Mouse (Mus musculus): ENCODE data around the gene Bloc1s3. TPM values are rescaled to one million over a fixed set of nuclear protein-coding genes. Genes with fewer than 3 reads are reported as not detected.
"Not testable (repeated sequence)": the region's sequence is repeated elsewhere in the genome, so short reads cannot be mapped to it uniquely, and the experiment has no call there.

Bloc1s3 gene
- polyA plus RNA-seq, 1 experiment from 2014 or later = 4.6 TPM

DNA sequence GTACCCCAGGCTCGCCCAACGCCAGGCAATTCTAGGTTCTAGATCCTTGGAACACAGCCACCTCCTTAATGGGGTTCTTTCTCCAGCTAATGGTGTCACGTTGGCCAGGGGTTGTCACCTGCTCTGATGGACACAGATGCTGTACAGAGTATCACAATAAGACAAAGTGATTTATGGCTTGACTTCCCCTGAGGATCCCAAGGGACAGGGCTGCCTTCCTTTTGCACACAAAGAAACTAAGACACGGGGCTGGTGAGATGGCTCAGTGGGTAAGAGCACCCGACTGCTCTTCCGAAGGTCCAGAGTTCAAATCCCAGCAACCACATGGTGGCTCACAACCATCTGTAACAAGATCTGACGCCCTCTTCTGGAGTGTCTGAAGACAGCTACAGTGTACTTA is 3.8 kb upstream of the Bloc1s3 start:
- not testable (repeated sequence) for H3K27ac ChIP-seq; H3K9ac ChIP-seq; H3K27me3 ChIP-seq (replicated peaks); H3K9me3 ChIP-seq; H3K36me3 ChIP-seq; H3K4me3 ChIP-seq; ATAC-seq (ENCODE audit: low FRiP score, low read depth); H3K4me2 ChIP-seq (replicated peaks)
- peaks cover 11% of the 10 kb centered on the region for H3K4me1 ChIP-seq
- WGBS = 78% methylated on average over 7 of the region's 7 CpGs

DNA sequence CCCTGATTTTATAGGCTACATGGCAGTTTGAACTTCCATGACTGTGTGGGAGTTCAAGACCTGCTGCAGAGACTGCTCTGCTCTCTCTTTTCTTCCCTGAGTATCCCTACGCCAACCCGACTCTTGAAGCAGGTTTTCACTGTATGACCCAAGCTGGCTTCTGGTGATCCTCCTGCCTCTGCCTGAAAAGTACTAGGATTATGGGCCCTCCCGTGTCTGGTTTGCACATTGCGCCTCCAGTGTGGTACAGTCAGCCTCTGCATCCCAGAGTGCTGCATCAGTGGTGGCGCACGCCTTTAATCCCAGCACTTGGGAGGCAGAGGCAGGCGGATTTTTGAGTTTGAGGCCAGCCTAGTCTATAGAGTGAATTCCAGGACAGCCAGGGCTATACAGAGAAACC is 1.6 kb upstream of the Bloc1s3 start:
- peak overlapping the region; percentile 91 for H3K4me2 ChIP-seq (replicated peaks)
- H3K27ac ChIP-seq = no peak overlapping the region
- no peak overlapping the region for H3K9ac ChIP-seq
- no peak for ATAC-seq (ENCODE audit: low FRiP score, low read depth)
- no peak overlapping the region for H3K4me3 ChIP-seq
- 96% methylated on average over 7 of the region's 7 CpGs for WGBS
- H3K4me1 ChIP-seq = peaks cover 17% of the 10 kb centered on the region
- H3K36me3 ChIP-seq = no peaks in the 10 kb centered on the region
- H3K27me3 ChIP-seq (replicated peaks) = no peaks in the 10 kb centered on the region; the same call in 1 of the 2 replicates
- H3K9me3 ChIP-seq = no peaks in the 10 kb centered on the region

DNA sequence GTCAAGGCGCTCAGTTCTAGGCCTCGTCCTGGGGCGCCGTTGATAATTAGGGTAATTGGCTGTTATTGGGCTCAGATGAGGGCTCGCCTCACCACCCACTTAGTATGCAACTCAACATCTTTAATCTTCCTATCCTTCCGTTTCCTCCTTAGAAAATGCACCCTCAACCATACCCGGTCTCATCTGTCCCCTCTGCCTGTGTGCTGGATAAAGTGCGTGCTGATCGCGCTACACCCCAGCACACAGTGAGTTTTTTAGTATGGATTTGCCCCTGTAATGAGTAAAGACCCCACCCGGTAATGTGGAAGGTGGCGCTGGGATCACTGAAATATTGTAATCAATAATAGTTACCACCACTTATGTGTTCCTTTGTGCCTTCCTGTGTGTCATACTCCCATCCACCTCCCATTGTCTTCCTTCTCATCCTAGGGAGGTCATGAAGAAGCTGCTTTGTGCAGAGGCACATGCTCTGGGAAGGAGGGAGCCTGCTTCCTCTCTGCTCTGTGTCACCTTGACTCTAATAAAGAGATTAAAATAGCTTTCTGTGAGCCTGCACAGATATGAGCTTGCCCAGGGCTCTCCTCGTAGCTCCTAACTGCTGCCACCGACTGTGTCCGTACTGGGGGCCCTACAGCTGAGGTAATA is 879 bp upstream of the Bloc1s3 start:
- peak; percentile 19 for ATAC-seq (ENCODE audit: low FRiP score, low read depth)
- Histone ChIP-seq H3K36me3 (no peaks in the 10 kb centered on the region), H3K4me1 (peaks cover 17% of the 10 kb centered on the region), H3K4me2 (replicated peaks) (peak overlapping the region; percentile 91), H3K4me3 (peak overlapping the region; percentile 76), H3K9me3 (no peaks in the 10 kb centered on the region), H3K9ac (peak overlapping the region; percentile 86), H3K27me3 (replicated peaks) (no peaks in the 10 kb centered on the region), H3K27ac (0 out of 2 replicates have a peak overlapping the region, but pooled peaks have one; percentile 38)
- WGBS = 10% methylated on average over 15 of the region's 15 CpGs

DNA sequence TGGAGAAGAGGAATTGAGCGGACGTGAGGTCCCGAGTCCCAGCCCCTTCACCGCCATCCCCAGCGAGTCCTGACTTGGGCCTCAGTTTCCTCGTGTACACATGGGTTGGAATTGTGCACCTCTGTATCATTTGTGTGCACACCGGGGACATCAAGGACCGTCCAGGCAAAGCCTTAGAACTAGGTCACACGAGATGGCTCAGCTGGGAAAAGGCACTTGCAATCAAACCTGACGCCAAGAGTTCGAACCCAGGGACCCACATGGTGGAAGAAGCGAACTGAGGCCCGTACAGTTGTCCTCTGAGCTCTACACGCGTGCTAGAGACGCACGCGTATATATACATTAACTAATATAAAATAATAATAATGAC is 570 bp downstream of the Bloc1s3 start:
- 7% methylated on average over 18 of the region's 18 CpGs for WGBS
- H3K27ac ChIP-seq = no peak overlapping the region
- peak overlapping the region; percentile 76 for H3K4me3 ChIP-seq
- H3K27me3 ChIP-seq (replicated peaks) = no peaks in the 10 kb centered on the region
- peak overlapping the region; percentile 75 for H3K9ac ChIP-seq
- H3K36me3 ChIP-seq = no peaks in the 10 kb centered on the region
- H3K4me1 ChIP-seq = peaks cover 17% of the 10 kb centered on the region
- peak overlapping the region; percentile 91 for H3K4me2 ChIP-seq (replicated peaks)
- no peak; the same call in 1 of the 2 replicates for ATAC-seq (ENCODE audit: low FRiP score, low read depth)
- no peaks in the 10 kb centered on the region for H3K9me3 ChIP-seq

DNA sequence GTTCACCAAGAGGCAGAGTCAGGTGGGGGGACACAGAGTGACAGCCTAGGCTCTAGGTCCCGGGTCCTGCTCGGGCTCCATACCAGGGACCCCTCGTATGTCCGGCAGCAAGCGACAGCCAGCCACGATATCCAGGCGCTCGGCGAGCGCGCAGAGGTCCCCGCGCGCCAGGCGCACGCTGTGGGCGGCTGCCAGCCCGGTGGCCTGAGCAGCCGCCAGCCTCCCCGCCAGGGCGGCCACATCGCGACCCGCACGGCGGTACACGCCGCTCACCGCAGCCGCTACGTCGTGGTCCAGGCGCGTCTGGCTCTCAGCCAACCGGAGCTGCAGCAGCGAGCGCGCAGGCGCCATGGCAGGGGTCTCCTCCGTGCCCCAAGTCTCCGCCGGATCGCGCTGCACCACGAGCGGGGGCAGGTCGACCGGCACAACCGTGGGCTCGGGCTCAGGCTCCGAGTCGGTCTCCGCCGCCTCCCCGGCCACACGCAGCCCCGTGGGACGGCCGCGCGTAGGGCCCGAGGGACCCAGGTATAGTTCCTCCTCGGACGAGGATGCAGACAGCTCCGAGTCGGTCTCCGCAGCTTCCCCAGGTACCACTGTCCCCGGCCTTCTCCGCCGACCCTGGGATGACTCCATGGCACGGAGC is 1.1 kb downstream of the Bloc1s3 start:
- Histone ChIP-seq H3K36me3 (no peaks in the 10 kb centered on the region), H3K9ac (peak overlapping the region; percentile 75), H3K27me3 (replicated peaks) (no peaks in the 10 kb centered on the region), H3K4me2 (replicated peaks) (peak overlapping the region; percentile 91), H3K9me3 (no peaks in the 10 kb centered on the region), H3K4me3 (peak overlapping the region; percentile 76), H3K4me1 (peaks cover 17% of the 10 kb centered on the region), H3K27ac (no peak overlapping the region)
- ATAC-seq (ENCODE audit: low FRiP score, low read depth) = peak; percentile 22; the same call in 1 of the 2 replicates
- under 1% methylated on average over 70 of the region's 71 CpGs for WGBS

DNA sequence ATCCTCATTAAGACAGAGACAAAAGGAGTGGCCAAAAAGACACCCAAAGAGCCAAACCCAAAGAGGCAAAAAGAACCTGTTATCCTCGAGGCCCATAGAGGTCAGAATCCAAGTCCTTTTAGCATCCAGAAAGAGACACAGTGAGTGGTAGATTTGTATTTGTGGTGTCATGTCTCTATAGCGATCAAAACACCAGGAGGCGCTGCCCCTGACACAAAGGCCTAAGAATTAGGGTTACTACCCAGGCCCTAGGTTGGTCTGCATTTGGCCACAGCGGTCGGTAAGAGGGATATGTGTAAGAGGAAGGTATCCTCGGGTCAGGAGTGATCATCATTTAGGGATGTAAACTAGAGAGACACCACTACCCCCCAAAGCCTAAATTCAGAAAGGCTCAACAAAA is 1.8 kb downstream of the Bloc1s3 start:
- H3K4me2 ChIP-seq (replicated peaks) = peak overlapping the region; percentile 91
- H3K9me3 ChIP-seq = no peaks in the 10 kb centered on the region
- H3K9ac ChIP-seq = no peak overlapping the region
- no peaks in the 10 kb centered on the region for H3K27me3 ChIP-seq (replicated peaks)
- WGBS = 27% methylated on average over 6 of the region's 6 CpGs
- H3K4me1 ChIP-seq = peaks cover 17% of the 10 kb centered on the region
- ATAC-seq (ENCODE audit: low FRiP score, low read depth) = no peak
- no peaks in the 10 kb centered on the region for H3K36me3 ChIP-seq
- H3K27ac ChIP-seq = no peak overlapping the region
- no peak overlapping the region for H3K4me3 ChIP-seq

DNA sequence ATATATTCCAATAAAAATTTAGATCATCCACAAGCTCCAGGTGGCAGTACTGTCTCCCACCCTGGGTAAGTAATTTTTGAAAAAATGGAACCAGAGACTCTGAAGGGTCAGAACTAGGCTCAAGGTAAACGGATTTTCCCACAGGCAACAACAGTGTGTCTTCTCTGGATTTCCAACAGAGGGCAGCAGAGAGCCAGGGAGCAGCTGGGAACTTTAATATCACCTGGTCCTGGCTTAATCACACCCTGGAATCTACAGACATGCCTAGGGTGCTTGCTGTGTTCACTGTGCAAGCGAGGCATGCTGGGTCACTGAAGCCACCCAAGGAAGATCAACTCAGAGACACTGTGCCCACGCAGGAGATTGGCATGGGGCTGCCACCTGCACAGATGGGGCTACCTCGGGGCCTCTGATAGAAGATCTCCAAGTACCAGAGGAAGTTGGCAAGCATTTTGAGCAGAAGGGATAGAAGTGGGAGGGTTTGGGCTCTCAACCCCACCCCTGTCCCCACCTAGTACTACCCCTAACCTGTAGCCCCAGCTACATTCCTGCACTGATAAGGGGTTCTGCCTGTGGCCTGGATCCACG is 4.6 kb downstream of the Bloc1s3 start:
- 38% methylated on average over 5 of the region's 5 CpGs for WGBS
- no peak overlapping the region for H3K27ac ChIP-seq
- no peaks in the 10 kb centered on the region for H3K9me3 ChIP-seq
- no peak overlapping the region for H3K9ac ChIP-seq
- H3K27me3 ChIP-seq (replicated peaks) = no peaks in the 10 kb centered on the region
- H3K4me2 ChIP-seq (replicated peaks) = no peak overlapping the region
- no peak for ATAC-seq (ENCODE audit: low FRiP score, low read depth)
- no peaks in the 10 kb centered on the region for H3K36me3 ChIP-seq
- H3K4me1 ChIP-seq = peaks cover 14% of the 10 kb centered on the region
- H3K4me3 ChIP-seq = no peak overlapping the region

DNA sequence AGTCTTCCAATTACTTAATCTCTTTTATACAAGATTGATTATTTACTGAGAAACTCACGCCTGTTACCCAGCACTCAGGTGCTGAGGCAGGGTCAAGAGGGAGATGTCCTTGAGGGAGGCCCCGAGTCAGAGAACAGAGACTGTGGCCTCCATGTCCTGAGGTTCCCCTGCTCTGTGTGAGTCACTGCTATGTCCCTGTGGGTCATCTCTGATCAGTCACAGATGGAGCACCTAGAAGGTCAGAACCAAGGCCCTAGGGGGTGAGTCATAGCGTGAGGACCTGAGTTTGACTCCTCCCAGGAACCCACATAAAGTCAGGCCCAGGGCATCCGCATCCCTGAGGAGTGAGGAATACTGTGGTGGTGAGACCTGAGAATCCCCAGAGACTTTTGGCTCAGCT is 6.5 kb downstream of the Bloc1s3 start:
- no peak overlapping the region for H3K9ac ChIP-seq
- no peaks in the 10 kb centered on the region for H3K27me3 ChIP-seq (replicated peaks)
- H3K27ac ChIP-seq = no peak overlapping the region
- H3K4me2 ChIP-seq (replicated peaks) = no peak overlapping the region
- no peak for ATAC-seq (ENCODE audit: low FRiP score, low read depth)
- H3K4me1 ChIP-seq = peaks cover 2% of the 10 kb centered on the region
- no peak overlapping the region for H3K4me3 ChIP-seq
- no peaks in the 10 kb centered on the region for H3K36me3 ChIP-seq
- 83% methylated on average over 4 of the region's 4 CpGs for WGBS
- no peaks in the 10 kb centered on the region for H3K9me3 ChIP-seq

DNA sequence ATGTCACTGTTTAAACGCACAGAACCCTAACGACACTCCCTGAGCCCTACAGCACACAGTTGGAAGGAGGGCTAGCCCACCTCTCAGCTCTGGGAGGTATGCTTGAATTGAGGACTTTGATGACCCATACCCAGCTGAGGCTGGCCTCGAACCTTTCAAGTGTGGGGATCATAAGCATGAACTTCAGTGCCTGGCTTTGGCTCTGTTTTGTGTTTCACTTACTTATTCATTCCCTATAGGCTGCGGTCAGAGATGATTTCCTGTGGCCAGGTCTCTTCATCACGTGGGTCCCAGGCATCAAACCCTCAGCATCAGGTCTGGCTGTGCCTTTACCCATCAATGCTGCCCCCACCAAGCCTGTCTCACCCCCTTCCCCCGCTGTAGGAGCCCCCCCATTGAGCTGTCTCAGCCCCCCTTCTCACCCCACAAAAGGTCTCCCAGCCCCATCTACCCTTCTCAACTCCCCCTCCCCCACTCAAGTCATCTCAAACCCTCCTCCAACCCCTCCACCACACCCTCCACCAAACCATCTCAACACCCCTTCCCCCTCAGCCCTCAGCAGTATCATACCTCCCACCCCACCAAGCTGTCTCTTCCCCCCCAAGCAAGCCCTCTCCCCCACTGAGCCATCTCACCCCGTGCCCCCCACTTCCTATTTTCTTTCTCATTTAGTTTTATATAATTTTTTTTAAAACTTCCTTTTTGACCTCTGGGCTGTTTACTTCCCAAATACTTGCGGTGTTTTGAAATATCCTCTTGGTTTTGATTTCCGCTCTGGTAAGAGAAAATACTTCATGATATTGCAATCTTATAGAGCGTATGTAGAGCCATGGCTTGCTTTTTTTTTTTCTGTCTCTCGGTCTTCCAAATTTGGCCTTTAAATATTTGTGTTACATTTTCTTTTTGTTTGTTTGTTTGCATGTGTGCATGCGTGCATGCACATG is 7.5 kb downstream of the Bloc1s3 start:
- ATAC-seq (ENCODE audit: low FRiP score, low read depth) = no peak
- Histone ChIP-seq H3K36me3 (no peaks in the 10 kb centered on the region), H3K9me3 (no peaks in the 10 kb centered on the region), H3K9ac (no peak overlapping the region), H3K27me3 (replicated peaks) (no peaks in the 10 kb centered on the region), H3K4me1 (no peaks in the 10 kb centered on the region), H3K4me3 (no peak overlapping the region), H3K4me2 (replicated peaks) (no peak overlapping the region), H3K27ac (no peak overlapping the region)
- 74% methylated on average over 12 of the region's 12 CpGs for WGBS

DNA sequence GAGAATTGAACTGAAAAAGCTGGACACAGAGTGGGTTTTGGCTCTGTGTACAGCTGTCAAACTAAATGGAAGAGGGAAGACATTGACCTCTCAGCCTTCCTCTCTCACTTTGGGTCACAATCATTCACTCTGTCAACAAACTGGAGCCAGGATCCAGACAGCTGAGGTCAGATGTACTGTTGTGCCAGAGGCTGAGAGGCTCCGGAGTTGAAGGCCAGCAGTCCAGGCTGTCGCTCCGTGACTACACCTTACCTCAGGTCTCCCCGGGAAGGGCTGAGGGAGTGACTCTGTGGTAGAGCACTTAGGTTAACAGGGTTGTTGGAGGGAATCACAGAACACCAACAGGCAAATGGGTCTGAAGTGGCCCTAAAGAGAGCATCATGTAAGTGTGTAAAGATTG is 9.8 kb downstream of the Bloc1s3 start:
- Histone ChIP-seq H3K9ac (0 out of 2 replicates have a peak overlapping the region, but pooled peaks have one; percentile 8), H3K4me1 (no peaks in the 10 kb centered on the region), H3K36me3 (no peaks in the 10 kb centered on the region), H3K9me3 (no peaks in the 10 kb centered on the region), H3K27ac (no peak overlapping the region), H3K4me2 (replicated peaks) (no peak overlapping the region), H3K4me3 (no peak overlapping the region), H3K27me3 (replicated peaks) (peaks cover 3% of the 10 kb centered on the region; the same call in 1 of the 2 replicates)
- 74% methylated on average over 4 of the region's 4 CpGs for WGBS
- ATAC-seq (ENCODE audit: low FRiP score, low read depth) = no peak

DNA sequence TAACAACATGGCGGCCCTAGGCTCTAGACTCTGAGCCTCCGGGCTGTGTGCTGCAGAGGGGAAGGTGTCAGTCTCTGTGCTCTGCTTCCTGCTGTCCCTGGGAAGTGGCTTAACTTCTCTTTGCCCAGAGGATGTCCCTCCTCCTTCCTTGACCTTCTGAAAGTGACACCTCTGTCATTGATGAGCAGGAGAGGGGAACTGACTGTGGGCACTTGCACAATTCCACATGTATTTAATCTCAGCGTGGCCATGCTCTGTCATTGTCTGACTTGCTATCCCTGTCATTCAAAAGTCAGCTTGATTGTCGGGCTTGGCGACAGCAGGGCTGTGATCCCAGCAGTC is 12.0 kb downstream of the Bloc1s3 start:
- H3K4me3 ChIP-seq = no peak overlapping the region
- H3K36me3 ChIP-seq = no peaks in the 10 kb centered on the region
- no peak for ATAC-seq (ENCODE audit: low FRiP score, low read depth)
- no peak overlapping the region for H3K27ac ChIP-seq
- WGBS = 85% methylated on average over 5 of the region's 5 CpGs
- H3K27me3 ChIP-seq (replicated peaks) = peaks cover 20% of the 10 kb centered on the region
- H3K4me1 ChIP-seq = peaks cover 6% of the 10 kb centered on the region
- H3K9me3 ChIP-seq = no peaks in the 10 kb centered on the region
- H3K4me2 ChIP-seq (replicated peaks) = no peak overlapping the region
- no peak overlapping the region for H3K9ac ChIP-seq
